Mouse (Mus musculus) right cerebral cortex, adult 18-20 months (tissue): ENCODE measurements around the gene Gm382.

Experiments used
- DNase-seq: peaks from one replicate; pipeline ENCODE4 v3.0.0; 2022; ENCODE audit warnings: mixed read lengths

The Gm382 gene

GRCm38 (mm10) chrX:127039672-127040071, at the start of gene Gm382:
Gene Gm382, plus strand, starts transcription at chrX:127039972.
- no peak for DNase-seq

GRCm38 (mm10) chrX:127070179-127070578, 30.4 kb downstream of the Gm382 start:
- DNase-seq: no peak

GRCm38 (mm10) chrX:127091282-127091681, 51.5 kb downstream of the Gm382 start:
- DNase-seq: no peak

- no peak for DNase-seq
Observed at GRCm38 (mm10) chrX:127093036-127093435, 53.3 kb downstream of the Gm382 start.

GRCm38 (mm10) chrX:127093961-127094360, 54.2 kb downstream of the Gm382 start:
- DNase-seq: no peak

GRCm38 (mm10) chrX:127104341-127104740, 64.6 kb downstream of the Gm382 start:
- DNase-seq: no peak
